Mouse (Mus musculus) heart, adult 18-20 months (tissue): ENCODE results near the gene 1700001P01Rik. TPM values are rescaled to one million over a fixed set of nuclear protein-coding genes. Genes with fewer than 3 reads are reported as not detected.
"Not testable (repeated sequence)": the region's sequence is repeated elsewhere in the genome, so short reads cannot be mapped to it uniquely, and the experiment has no call there.

Source experiments
- DNase-seq, 2 experiments: peaks; one replicate each; pipeline ENCODE4 v3.0.0; 2021 to 2022; ENCODE audit warnings: mixed read lengths in 1 of 2
- microRNA-seq, 2 experiments: library from miRNA; unstranded; fragments of <30 nt; microRNA quantifications; one replicate each; pipeline ENCODE4 v1.2.0; 2022
- total RNA-seq, 2 experiments: library from RNA; stranded (reverse); gene quantifications; 2 replicates each; pipeline ENCODE4 v1.2.3; 2021

Gene 1700001P01Rik
- total RNA-seq, 2 experiments from 2014 or later: not detected

DNA sequence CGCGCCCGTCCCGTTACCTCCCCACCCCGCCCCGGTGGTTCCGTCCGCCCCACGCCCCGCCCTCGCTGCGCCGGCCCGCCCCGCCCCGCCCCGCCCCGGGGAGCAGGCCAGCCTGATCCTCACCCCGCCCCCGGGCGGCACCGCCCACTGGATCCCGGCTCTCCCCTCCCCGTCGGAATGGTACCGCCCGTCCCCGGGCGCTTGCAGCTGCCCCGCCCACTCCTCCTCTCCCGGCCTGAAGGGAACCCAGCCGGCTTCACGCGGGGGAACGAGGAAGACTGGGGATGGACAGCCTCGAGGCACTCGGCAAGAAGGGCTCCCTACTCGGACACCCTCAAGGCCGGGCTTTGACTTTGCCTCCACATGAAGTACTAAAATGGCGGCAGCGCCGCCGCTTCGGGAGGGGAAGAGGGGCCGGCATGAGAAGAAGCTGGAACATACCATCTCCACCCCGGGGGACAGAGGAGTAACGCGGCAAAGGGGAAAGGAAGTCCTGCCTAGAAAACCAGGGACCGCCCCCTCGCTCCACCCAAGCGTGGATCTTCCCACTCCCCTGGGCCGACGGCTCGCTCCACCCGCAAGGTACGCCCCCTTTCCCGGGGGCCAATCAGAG lies 30.9 kb downstream of the 1700001P01Rik start:
- DNase-seq: peak; percentile 99

GRCm38 (mm10) chr11:97744063-97744717 lies 31.5 kb downstream of the 1700001P01Rik start, which contains the start of gene Pip4k2b:
Gene Pip4k2b (minus strand): TSS chr11:97744704.
- no peak for DNase-seq

DNA sequence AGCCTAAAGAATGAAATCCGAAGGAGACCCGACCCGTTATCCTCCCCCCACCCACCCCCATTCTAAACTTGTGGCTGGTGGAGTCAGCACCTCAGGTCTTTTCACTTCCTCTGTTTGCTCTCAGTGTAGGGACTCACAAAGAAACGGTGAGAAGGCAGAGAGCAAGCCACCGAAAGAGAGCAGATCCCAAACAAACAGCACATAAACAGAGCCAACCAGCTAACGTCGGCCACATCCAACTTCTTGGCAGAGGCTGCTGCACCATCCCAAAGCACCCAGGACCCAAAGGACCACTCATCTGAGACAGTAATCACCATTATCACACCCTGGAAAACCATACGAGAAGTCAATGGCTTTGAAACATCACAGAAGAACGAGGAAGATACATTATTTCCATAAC lies 32.3 kb downstream of the 1700001P01Rik start:
- DNase-seq: peak in 1 of 2 experiments; percentile 26

- no peak for DNase-seq
Observed at GRCm38 (mm10) chr11:97742591-97742990, 33.1 kb downstream of the 1700001P01Rik start.

GRCm38 (mm10) chr11:97742157-97742556 lies 33.6 kb downstream of the 1700001P01Rik start:
- no peak for DNase-seq

GRCm38 (mm10) chr11:97740190-97740589 lies 35.5 kb downstream of the 1700001P01Rik start:
- DNase-seq: peak; percentile 30 to 57

GRCm38 (mm10) chr11:97739155-97739554 lies 36.6 kb downstream of the 1700001P01Rik start:
- DNase-seq: no peak

- DNase-seq: no peak
Observed at GRCm38 (mm10) chr11:97738703-97739102, 37.0 kb downstream of the 1700001P01Rik start.

DNA sequence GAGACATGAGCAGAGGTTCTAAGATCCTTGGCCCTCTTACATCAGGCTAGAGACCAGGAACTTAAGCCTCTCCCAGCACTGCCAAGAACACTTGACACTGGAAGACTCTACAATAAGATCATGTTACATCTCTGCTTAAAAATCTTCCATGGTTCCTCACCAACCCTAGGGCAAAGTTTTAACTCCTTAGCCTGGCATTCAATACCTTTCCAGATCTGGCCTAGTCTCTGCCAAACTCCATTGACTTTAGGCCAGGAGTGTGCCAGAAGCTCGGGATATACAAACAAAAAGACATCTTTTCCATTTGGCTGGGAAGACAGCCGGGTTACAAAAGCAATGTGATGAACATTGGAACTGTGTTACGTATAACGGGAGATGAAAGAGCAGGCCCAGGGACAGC lies 38.1 kb downstream of the 1700001P01Rik start:
- DNase-seq: no peak

GRCm38 (mm10) chr11:97736645-97737044 lies 39.1 kb downstream of the 1700001P01Rik start:
- DNase-seq: no peak

DNA sequence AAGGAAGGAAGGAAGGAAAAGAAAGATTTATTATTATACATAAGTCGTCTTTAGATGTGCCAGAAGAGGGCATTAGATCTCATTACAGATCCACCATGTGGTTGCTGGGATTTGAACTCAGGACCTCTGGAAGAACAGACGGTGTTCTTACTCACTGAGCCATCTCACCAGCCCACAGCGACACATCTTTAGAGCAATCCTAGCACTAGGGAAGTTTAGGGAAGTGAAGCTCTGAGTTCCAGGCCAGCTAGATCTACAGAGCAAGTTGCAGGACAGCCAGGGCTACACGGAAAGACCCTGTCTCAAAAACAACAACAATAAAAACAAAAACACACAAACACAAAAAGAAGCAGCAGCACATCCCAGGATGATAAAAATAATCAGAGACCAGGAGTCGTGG lies 40.9 kb downstream of the 1700001P01Rik start:
- DNase-seq: not testable (repeated sequence)

- no peak for DNase-seq
Observed at GRCm38 (mm10) chr11:97733689-97734088, 42.0 kb downstream of the 1700001P01Rik start.

- DNase-seq: no peak
Observed at GRCm38 (mm10) chr11:97728730-97729129, 47.0 kb downstream of the 1700001P01Rik start.

DNA sequence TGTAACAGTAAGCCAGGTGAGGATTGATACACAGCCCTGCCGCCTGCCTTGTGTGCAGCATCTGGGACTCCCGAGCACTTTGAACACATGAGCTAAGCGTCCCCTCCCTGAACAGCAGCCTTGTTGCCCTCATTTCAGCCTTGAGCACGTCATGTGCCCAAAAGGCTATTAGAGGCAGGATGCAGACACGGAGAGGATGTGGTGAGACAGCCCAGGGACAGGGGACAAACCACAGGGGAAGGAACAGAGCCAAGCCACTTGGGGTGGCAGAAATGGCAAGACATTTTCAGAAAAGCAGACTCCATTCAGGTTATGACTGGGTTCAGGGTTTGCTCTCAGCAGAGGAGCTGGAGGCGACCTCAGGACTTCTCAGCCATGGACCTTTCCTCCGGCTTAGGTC lies 47.4 kb downstream of the 1700001P01Rik start:
- peak in 1 of 2 experiments; percentile 32 for DNase-seq

DNA sequence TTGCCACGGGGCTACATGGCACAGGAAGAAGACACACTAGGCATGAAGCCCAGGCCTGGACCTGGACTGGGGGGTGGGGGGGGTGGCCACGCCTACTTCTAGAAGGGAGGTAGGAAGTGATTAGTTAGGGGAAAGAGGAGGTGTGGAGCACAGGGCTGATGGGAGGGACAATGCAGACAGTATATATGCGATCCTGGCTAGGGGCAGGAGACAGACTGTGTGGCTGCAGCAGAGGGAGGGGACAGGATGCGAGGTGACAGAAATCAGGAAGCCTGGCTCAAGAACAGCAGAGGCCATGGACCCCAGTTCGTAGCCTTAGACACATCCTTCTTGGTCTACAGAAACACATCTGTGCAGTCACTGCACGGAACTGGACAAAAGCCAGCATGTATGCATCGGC lies 52.0 kb downstream of the 1700001P01Rik start:
- DNase-seq: no peak

Small RNAs within 50 kb of the gene (microRNA-seq; reads per million reads assigned to microRNA genes)
- gene Mir8102: 0 reads per million in 2 experiments

Other genes starting within 250 kb of the 1700001P01Rik start
- gene Srcin1, start 199.7 kb downstream of the 1700001P01Rik start, total RNA-seq: under 1 TPM; 0.18 to 0.25 TPM
- 1 to 10 TPM in 1 of 2 experiments, under 1 TPM in 1; 0.84 to 1.1 TPM for gene Epop, start 146.2 kb downstream of the 1700001P01Rik start, total RNA-seq
- 10 to 100 TPM; 59.5 to 60.0 TPM for gene Mllt6, start 112.5 kb downstream of the 1700001P01Rik start, total RNA-seq
- gene Cisd3, start 90.1 kb downstream of the 1700001P01Rik start, total RNA-seq: 100 to 1,000 TPM; 134 to 145 TPM
- gene Pcgf2, start 75.4 kb downstream of the 1700001P01Rik start, total RNA-seq: 1 to 10 TPM; 4.8 to 4.9 TPM
- 100 to 1,000 TPM; 135 to 150 TPM for gene Psmb3, start 72.5 kb downstream of the 1700001P01Rik start, total RNA-seq
- 10 to 100 TPM; 23.7 to 24.1 TPM for gene Pip4k2b, start 31.2 kb downstream of the 1700001P01Rik start, total RNA-seq
- gene Cwc25, start 9.4 kb downstream of the 1700001P01Rik start, total RNA-seq: 1 to 10 TPM; 6.4 to 8.4 TPM
- 100 to 1,000 TPM; 505 to 584 TPM for gene Rpl23, start 6.5 kb upstream of the 1700001P01Rik start, total RNA-seq
- 10 to 100 TPM; 34.9 to 36.6 TPM for gene Lasp1, start 23.1 kb upstream of the 1700001P01Rik start, total RNA-seq
- under 1 TPM; 0.51 to 0.55 TPM for gene B230217C12Rik, start 64.9 kb upstream of the 1700001P01Rik start, total RNA-seq
- gene Fbxo47, start 108.2 kb upstream of the 1700001P01Rik start, total RNA-seq: under 1 TPM; 0.35 to 0.75 TPM
- gene Plxdc1, start 210.5 kb upstream of the 1700001P01Rik start, total RNA-seq: 1 to 10 TPM; 3.2 to 4.6 TPM
- 1 to 10 TPM in 1 of 2 experiments, not detected in 1; 1.1 TPM for gene Arl5c, start 220.3 kb upstream of the 1700001P01Rik start, total RNA-seq
- gene Cacnb1, start 247.1 kb upstream of the 1700001P01Rik start, total RNA-seq: 1 to 10 TPM; 5.1 to 5.9 TPM